Mouse (Mus musculus): ENCODE data around the gene Sgce.

GRCm38 (mm10) chr6:4665154-4665553 lies 81.9 kb downstream of the Sgce start:
- no peak for TF ChIP-seq CTCF (IDR thresholded peaks at IDR 0.05; ENCODE audit: control insufficient read depth, insufficient read depth, insufficient replicate concordance, low read depth, low read length)
- TF ChIP-seq POLR2A (IDR thresholded peaks at IDR 0.05; ENCODE audit: control insufficient read depth, low read depth, low read length) = no peak

All from testis, adult 2 months (tissue).